Mouse (Mus musculus) gastrocnemius, postnatal 4 days (tissue): Measurements from ENCODE around the gene Prkci. TPM values are rescaled to one million over a fixed set of nuclear protein-coding genes. Genes with fewer than 3 reads are reported as not detected.

Experiments
- microRNA-seq: library from miRNA; unstranded; fragments of <30 nt; microRNA quantifications from one replicate; pipeline ENCODE4 v1.2.0, GENCODE M21; 2021
- total RNA-seq, 2 experiments: library from RNA; stranded (reverse); gene quantifications; 2 replicates each; pipeline ENCODE4 v1.2.3; 2021

Gene Prkci
- total RNA-seq, 2 experiments from 2014 or later: 31.9 to 34.7 TPM

Small RNAs within 50 kb of the gene (microRNA-seq; reads per million reads assigned to microRNA genes)
- not detected for gene Mir7008

Other genes with a start within 250 kb of the Prkci start
- 1 to 10 TPM; 1.8 to 2.1 TPM for gene Samd7, start 249.5 kb upstream of the Prkci start, total RNA-seq
- 10 to 100 TPM; 78.3 to 88.1 TPM for gene Sec62, start 202.9 kb upstream of the Prkci start, total RNA-seq
- 1 to 10 TPM; 1.6 to 1.9 TPM for gene Gpr160, start 139.8 kb upstream of the Prkci start, total RNA-seq
- 10 to 100 TPM; 23.1 to 25.1 TPM for gene Phc3, start 26.3 kb upstream of the Prkci start, total RNA-seq
- 10 to 100 TPM; 20.3 to 26.3 TPM for gene Skil, start 99.3 kb downstream of the Prkci start, total RNA-seq
- gene Cldn11, start 154.2 kb downstream of the Prkci start, total RNA-seq: 1 to 10 TPM; 1.5 to 1.6 TPM